Mouse (Mus musculus) cerebellum, postnatal 36 days (tissue): ENCODE data around the gene Snrnp70.
"Not testable (repeated sequence)": the region's sequence is repeated elsewhere in the genome, so short reads cannot be mapped to it uniquely, and the experiment has no call there.

Source experiments
- DNase-seq, 2 experiments: peaks; one replicate each; pipeline ENCODE4 v3.0.0; 2021 to 2022; ENCODE audit warnings: mixed read lengths in 2 of 2

The Snrnp70 gene

DNA sequence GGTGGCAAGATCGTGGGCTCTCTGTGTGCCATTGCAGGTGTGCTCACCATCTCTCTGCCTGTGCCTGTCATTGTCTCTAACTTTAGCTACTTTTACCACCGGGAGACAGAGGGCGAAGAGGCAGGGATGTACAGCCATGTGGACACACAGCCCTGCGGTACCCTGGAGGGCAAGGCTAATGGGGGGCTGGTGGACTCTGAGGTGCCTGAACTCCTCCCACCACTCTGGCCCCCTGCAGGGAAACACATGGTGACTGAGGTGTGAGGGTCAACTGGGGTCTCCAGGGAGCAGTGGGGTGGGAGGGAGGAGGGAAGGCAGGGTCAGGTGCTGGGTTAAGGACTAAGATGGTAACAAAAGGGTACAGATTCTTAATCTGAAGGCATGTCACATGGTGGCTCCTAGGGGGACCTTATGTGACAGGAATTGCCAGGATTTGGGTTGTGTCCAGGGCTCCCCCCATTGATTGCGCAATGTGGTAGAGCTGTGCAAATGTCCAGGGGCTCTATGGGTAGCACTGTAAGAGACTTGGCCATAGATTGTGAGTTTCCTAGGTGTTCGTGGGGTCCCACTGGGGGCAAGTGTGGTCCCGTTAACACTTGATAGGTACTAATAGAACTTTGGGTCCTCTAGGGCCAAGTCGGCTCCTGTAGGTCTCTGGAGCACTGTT lies 14.1 kb upstream of the Snrnp70 start:
- no peak for DNase-seq

DNA sequence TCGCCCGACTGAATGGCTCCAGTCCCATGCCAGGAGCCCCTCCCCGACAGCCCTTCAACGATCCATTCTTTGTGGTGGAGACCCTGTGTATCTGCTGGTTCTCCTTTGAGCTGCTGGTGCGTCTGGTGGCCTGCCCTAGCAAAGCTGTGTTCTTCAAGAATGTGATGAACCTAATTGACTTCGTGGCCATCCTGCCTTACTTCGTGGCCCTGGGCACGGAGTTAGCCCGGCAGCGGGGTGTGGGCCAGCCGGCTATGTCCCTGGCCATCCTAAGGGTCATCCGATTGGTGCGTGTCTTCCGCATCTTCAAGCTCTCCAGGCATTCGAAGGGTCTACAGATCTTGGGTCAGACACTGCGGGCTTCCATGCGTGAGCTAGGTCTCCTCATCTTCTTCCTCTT lies 13.4 kb upstream of the Snrnp70 start:
- no peak for DNase-seq

DNA sequence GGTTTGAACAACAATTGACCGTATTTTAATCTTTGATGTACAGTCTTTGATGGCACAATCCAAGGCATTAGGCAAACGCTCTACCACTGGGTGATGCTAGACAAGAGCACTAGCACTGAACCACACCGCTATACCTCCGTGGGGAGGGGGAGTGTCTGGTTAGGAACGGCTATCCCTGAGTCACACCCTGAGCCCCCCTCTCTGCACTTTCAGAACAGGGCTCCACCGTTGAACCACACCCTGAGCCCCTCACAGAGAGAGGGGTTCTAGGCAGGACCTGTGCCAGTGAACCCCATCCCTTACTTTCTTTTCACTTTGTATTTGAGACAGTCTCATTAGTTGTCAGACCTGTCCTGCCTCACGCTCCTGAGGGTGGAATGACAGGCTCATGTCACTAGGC lies 12.8 kb upstream of the Snrnp70 start:
- DNase-seq = no peak

DNA sequence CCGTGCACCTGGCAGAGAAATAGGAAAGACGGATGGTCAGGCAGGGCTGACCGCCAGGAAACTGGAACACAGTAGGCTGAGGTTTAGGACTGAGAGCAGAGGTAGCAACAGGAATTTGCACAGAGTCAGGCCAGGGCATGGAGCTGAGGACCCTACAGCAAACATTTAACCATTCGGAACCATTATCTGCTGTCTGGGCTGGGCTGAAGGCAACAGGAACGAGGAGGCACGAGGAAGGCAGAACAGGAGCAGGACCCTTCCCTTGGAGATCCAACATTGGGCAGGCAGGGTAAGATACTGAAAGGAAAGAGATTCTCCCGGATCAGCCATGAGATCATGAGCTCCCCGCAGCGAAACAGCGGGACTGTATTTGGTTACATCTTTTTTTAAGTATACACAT lies 12.3 kb upstream of the Snrnp70 start:
- no peak for DNase-seq

DNA sequence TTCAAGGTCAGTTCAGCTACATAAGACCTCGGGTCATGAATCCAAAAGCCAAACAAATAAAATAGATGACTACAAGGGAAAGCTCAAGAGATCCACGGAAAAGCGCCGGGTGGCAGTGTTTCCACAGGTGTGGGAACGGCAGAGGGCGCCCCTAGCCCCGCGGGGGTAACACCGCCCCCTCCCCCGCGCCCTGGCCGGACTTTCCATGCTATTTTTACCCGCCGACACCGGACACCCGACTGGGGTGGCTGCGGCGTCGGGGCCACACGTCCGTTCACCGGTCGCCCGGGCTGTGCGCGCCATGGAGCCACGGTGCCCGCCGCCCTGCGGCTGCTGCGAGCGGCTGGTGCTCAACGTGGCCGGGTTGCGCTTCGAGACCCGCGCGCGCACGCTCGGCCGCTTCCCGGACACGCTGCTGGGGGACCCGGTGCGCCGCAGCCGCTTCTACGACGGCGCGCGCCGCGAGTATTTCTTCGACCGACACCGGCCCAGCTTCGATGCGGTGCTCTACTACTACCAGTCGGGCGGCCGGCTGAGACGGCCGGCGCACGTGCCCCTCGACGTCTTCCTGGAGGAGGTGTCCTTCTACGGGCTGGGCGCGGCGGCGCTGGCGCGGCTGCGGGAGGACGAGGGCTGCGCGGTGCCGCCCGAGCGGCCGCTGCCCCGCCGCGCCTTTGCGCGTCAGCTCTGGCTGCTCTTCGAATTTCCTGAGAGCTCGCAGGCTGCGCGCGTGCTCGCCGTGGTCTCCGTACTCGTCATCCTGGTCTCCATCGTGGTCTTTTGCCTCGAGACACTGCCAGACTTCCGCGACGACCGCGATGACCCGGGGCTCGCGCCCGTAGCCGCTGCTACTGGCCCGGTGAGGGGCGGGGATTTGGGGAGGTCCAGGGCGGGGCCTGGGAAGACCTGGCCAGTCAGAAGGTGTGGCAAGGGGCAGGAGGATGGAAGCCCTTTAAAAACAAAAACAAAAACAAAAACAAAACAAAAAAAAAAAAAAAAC lies 10.9 kb upstream of the Snrnp70 start:
- no peak for DNase-seq

DNA sequence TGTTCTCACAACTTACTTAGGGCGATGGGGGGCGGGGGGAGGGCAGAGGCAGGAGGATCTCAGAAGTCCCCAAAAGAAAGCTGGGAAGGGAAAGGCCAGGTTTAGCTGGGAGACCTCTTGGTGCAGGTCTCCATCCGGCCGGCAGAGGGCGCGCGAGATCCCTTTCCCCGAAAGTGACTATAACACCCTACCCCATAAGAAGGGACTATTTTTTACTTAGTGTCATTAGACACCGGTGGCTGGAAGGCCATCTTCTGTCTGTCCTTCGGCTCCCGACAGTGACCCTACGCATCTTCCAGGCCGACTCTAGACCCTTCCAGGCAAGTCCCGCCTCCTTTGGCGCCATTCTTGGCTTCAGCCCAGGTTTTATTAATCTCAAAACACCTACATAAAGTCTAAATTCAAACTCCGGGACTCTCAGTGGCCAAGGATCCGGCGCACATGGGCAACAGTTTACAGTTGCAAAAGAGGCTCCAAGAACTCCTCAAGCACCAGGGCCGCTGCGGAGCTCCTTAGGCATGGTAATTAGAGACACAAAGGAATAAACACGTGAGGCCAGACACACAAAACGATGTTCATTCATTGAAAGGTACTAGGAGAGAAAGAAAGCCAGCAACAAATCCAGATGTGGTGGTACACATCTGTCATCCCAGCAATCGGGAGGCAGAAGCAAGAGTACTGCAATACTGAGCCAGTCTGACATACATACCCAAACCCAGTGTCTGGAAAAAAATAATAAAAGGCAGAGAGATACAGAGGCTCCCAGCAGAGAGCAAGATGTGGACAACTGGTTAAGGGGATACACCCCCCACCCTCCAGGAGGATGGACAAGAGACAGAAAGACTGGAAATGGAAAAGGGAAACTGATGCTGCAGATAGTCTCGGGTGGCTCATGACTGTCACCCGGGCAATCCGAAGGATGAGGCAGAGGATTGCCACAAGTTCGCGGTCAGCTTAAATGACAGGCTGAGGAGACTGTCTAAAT lies 9.8 kb upstream of the Snrnp70 start, which contains the start of gene Kcna7:
Gene Kcna7 (plus strand): TSS at position 563 of the 985 bp plus-strand sequence.
- peak; percentile 70 to 74 for DNase-seq

DNA sequence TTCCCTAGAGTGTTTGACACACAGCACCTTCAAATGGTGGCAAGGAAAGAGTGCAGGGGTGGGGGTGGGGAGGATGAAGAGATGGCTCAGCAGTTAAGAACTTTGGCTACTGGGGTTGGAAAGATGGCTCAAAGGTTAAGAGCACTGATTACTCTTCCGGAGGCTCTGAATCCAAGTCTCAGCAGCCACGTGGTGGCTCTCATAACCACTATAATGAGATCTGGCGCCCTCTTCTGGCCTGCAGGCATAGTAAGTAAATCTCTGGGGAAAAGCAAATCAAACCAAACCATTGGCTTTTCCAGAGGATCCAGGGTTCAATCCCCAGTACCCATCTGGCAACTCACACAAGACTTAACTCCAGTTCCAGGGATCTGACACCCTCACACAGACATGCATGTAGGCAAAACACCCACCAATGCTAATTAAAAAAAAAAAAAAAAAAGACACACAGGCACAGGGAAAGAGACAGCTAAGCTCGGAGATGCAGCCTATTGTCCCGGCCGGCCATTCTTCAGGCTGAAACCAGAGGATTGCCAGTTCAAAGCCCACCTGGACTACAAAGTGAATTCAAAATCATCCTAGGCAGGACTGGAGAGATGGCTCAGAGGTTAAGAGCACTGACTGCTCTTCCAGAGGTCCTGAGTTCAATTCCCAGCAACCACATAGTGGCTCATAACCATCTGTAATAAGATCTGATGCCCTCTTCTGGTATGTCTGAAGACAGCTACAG lies 8.2 kb upstream of the Snrnp70 start:
- peak; percentile 54 for DNase-seq

DNA sequence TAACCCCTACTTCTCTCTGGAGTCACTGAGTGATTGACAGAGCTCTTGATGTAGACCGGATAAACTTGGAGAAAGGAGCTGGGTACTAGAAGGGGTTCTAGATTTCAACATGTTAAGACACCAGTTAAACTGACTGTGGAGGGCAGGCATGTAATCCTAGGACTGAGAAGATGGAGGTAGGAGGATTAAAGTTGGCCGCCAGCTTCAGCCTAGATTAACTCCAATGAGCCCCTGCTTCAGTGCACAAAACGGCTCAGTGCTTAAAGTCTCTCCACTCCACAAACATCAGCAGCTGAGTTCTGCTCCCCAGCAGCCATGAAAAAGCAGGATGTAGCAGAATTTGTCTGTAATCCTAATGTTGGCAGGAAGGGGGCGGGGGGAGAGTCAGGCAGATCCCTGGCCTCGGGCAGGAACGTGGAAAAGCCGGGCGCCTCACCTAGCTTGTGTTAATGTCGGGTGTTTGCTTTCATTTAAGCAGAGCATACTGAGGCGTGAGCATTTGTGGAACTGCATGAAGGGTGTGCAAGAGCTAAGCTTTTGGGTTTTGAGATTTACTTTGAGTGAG lies 6.1 kb upstream of the Snrnp70 start:
- no peak for DNase-seq

DNA sequence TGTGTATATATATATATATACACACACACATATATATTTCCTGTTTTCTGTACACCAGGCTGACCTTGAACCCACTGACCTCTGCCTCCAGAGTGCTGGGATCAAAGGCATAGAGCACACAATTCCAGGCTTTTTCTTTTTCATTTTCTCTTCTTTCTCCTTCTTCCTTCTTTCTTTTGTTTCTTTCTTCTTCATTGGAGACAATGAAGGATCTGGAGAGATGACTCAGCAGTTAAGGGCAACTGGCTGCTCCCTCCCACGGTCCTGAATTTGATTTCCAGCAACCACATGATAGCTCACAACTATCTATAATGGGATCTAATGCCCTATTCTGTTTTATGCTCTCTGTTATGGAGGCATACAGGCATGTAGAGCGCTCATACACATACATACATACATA lies 1.2 kb upstream of the Snrnp70 start:
- DNase-seq = no peak

DNA sequence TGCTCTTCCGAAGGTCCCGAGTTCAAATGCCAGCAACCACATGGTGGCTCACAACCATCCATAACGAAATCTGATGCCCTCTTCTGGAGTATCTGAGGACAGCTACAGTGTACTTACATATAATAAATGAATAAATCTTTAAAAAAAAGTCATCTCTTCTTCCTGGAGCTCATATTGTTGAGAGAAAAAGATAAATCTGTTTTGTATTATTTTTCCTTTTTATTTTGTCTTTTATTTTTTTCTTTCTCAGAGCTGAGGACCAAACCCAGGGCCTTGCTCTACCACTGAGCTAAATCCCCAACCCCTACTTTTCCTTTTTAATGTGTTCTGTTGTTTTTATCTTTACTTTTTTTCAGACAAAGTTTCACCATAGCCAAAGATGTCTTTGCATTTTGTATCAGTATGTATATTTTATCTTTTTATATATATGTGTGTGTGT lies 814 bp upstream of the Snrnp70 start:
- not testable (repeated sequence) for DNase-seq

DNA sequence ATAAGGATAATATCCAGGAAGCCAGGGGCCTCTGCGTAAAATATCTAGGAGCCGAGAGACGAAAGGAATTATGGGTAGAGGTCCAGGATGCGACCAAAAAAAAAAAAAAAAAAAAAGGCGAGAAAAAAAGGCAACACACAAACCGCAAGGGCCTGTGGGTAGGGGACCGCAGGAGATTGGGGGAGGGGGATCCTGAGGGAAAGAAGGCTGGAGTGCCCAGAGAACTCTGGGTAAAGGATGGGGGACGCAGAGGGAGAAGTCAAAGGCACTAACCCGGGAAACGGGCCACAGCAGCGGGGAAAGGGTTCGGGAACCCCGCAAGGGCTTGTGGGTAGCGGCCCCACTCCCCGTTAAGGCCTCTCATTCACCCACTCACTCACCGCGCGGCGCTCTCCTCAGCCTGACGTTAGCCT lies 407 bp downstream of the Snrnp70 start:
- DNase-seq = no peak

DNA sequence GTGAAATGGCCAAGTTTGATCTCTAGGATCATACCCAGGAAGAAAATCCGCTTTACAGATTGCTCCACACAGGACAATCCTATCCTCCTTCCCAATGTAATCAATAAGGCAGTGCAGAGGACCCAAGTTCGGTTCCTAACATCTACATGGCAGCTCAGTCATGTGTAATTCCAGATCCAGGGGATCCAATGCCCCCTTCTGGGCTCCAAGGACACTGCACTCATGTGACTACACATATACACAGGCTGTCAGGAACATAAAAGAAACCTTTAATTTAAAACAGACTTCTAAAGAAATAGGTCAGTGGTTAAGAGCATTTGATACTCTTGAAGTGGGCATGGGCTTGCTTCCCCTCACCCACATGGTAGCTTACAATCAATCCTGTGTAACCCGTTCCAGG lies 9.5 kb downstream of the Snrnp70 start:
- no peak for DNase-seq

DNA sequence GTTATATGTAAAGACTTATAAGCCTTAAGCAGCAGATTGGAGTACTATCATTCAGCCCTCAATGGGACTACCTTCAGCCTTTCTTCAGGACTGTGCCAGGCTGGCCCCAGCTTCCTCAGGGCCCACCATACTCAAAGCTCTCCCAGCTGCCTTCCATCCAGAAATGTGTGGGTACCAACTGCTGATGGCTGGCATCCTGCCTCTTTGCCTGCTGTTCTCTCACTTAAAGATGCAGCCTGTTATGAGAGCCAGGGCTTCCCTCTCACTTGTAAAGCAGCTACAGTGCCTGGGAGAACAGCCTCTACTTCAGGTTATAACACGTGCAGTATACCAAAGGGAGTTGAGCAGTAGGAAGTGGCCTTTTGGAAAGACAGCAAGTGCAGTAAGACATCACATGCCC lies 19.5 kb downstream of the Snrnp70 start:
- no peak for DNase-seq

DNA sequence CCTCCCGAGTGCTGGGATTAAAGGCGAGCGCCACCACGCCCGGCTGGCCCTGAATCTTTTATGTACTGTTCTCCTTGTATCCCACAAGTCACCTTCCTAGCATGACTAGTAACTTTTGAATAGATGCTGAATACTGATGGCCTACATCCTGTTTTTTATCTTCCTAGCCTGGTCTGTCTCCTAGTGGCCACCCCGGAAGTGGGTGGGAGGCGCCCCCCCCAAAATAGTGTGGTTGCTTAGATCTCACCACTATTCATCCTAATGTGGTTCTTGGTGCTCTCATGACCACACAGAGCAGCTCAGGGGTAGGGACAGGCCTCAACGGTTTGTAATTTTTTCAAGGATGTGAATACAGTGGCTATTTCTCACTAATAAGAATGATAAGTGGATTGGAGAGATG lies 20.9 kb downstream of the Snrnp70 start:
- no peak for DNase-seq

DNA sequence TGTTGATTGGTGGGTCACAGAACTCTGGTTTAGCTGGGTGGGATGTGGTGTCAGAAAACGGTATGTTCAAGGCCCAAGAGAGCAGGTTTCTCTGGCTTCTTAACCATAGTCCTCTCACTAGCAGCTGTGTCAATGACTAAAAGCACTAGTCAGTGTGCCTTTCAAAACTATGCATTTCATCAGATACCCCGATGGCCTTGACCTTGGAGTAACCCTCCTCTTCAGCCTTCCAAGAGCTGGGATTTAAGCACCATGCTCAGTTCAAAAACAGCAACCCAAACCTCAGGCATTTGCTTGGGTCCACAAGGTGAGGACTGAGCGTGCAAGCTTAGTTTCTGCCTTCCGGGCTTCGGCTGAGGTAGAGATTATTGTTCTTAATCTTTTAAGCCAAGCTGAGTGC lies 23.2 kb downstream of the Snrnp70 start:
- DNase-seq = no peak

DNA sequence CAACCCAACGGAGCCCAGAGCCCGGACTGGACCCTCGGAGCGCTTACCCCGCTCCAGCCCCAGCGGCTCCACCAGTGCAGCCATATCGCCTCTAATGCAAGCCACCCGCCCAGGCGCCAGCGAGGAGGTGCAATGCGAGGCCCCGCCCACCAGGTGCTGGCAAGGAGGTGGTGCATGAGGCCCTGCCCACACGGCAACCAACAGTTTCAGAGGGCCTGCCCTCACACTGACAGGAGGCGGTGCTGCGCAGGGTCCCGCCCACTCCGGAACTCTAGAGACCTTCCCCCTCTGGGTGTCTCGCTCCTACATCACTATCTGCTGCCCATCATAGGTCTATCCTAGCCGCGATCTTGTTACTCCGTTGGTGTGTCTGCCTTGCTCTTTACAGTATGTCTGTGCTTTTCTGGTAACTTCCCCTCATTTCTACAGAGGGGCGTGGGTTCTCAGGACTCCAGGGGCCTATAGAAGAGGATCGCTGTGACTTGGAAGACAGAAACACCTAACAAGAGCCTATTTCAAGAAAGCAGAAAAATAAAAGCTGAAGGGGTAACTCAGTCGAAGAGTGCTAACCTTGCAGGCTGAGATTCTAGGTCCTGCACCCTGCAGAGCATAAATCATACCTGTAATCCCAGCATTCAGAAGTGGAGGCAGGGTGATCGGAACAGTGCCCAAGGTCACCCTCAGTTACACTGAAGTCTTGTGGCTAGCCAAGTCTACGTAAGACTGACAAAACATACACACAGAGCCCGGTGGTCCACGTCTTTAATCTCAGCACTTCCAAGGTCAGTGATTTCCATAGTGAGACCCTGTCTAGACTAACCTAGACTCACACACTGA lies 24.8 kb downstream of the Snrnp70 start, which contains the start of gene Lin7b:
Gene Lin7b (minus strand): TSS at position 109 of the 837 bp plus-strand sequence.
- DNase-seq = peak; percentile 83 to 88

DNA sequence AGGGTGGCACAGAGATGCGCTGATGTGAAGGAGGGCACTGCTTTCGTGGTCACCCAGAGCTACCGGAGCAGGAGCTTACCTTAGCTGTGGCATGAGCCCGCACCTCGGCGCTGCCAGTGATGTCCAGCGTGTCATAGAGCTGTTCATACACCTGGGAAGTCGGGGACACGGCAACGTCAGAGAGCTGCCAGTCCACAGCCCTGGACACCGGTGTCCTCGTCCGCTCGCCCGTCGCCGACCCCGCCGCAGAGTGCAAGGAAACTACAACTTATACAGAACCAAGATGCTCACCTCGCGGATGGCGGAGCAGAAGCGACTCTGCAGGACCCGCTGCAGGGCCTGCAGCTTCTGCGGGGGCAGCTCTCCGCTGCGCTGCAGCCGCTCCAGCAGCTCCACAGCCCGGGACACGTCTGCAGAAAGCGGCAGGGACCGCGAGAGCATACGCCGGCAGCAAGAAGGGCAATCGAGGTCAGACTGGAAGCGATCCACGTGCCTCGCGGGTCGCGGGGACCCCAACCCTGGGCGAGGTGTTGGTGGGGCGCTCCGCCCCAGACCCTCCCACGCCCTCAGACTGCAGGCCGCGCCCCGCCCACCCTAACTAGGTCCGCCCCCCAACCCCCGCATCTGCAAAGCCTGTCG lies 25.6 kb downstream of the Snrnp70 start:
- DNase-seq = peak in 1 of 2 experiments; percentile 40

DNA sequence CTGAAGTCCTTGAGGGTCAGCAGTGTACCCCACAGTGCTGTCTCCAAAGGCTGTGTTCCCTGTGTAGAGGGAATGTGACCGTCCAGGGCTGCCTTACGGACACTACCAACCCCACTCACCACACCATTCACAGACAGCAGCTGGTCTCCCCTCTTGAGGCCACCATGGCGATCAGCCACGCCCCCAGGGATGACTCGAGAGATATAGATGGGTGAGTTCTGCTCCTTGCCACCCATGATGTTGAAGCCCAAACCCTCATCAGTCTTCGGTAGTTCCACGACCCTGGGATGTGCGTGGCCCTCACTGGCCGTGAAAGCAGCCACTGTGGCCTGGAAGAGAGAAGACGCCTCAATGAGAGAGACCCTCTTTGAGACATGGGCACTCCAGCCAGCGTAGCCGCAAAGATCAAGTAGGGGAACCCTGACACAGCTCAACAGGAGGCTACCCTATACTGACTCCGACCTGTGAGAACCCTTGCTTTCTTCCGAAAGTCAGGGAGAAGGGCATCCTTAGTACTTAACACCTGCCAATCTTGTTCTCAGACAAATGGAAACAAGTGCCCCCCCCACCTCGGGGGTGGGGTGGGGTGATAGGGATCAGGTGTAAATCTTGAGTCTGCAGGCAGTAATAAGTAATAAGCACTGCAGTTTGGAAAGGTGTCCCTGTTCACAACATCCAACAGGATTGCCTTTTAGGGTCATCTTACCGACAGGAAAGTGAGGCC lies 26.4 kb downstream of the Snrnp70 start:
- DNase-seq = no peak

DNA sequence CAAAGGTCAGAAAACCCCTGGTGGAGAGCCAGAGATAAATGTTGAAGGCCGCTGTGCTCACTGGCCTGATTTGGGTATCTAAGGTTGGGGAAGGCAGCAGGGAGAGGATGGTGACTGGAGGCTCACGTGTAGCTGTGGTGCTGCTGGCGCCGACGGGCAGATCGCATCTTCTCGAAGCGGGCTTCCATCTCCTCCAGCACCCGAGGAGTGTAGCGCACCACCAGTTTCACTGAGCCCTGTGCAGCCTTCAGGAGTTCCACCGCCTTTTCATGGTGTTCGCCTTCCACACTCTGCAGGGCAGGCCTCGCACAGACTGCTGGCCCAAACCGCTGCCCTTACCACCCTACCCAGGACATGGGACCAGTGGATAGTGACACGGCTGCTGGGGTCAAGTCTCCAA lies 27.4 kb downstream of the Snrnp70 start:
- peak in 1 of 2 experiments; percentile 26 for DNase-seq
